Mouse (Mus musculus) kidney, adult 11 months (tissue): ENCODE data around the gene Srsf3.

Experiments
- DNase-seq: peaks from one replicate; pipeline ENCODE4 v3.0.0; 2022

Srsf3 gene

GRCm38 (mm10) chr17:29046863-29047262 lies 14.4 kb downstream of the Srsf3 start:
- DNase-seq: no peak

DNA sequence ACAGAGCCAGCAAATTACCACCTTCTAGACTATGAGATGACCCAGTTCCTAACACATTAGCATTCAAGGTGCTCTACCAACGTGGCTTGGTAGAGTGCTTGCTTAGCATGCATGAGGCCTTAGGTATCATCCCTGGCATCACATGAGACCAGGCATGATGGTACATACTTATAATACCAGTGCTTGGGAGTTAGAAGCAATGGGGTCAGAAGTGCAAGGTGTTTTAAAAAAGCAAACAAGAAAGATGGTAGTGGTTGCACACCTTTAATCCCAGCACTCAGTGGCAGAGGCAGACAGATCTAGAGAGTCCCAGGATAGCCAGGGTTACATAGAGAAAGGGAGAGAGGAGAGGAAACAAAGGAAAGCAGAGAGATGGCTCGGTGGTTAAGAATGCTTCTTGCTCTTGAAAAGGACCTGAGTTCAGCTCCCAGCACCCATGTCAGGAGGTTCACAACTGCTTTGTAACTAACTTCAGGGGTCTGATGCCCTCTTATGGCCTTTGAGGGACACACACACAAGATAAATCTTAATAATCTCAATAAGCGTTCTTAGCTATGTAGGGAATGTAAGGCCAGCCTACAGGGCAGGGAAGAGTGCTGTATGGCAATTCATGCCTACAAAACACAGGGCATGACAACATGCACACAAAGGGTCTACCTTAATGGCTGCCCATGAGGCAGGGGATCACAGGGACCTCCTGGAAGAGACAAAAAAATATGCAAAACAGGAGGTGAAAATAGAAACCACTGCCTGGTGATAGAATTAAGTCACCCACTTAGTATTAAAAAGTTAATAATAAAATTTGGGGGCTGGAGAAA lies 15.5 kb downstream of the Srsf3 start:
- DNase-seq: no peak

DNA sequence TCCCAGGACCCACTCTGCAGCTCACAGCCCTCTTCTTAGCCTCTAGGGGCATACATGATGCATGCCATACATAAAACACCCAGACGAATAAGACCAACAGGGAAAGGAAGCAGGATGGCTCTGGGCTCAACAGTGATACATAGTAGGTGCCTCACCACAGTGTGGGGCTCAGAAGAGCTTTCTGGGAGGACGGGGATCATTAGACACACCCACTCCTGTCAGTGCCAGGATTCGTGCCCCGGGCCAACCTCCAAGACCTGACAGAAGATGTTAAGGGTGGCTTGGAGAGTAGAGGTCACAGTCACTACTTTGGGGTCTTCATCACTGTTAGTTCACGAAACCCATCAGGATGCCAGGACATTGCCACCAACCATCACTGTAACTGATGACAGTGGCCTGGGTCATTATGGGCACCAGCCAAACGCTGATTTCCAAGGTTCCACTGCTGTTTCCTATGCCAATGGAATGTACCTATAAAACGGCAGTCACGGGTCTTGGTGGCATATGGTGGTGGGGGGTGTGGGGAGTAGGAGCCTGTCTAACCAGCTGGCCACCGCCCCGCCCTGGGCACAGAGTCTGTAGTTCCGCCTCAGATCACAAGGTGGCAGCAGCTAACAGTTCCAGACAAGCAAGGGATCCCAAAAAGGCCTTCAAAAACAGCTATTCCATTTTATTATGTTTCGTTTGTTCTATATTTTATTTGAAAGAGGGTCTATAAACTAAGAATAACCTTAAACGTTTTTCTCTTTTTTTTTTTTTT lies 16.5 kb downstream of the Srsf3 start:
- DNase-seq: peak; percentile 62

- DNase-seq: no peak
Observed at GRCm38 (mm10) chr17:29049508-29049889, 17.1 kb downstream of the Srsf3 start.

DNA sequence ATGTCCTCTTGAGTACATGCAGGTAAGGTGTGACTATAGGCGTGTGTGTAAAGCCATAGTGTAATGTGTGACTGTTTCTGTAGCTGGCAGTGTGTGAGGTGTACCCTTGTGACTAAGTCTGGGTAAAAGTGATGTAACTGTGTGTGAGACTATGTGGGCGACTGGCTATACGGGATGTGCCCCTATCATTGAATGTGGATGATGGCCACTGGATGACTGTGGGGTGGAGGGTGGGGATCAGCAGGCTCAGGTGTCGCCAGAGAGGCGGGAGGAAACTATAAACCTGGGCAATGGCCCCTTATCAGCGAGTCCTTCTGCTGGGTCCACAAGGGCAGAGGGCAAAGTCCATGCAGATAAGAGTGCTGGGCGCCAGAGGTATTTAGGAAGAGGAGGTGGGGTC lies 17.5 kb downstream of the Srsf3 start:
- no peak for DNase-seq

GRCm38 (mm10) chr17:29050791-29051190 lies 18.4 kb downstream of the Srsf3 start:
- DNase-seq: no peak

DNA sequence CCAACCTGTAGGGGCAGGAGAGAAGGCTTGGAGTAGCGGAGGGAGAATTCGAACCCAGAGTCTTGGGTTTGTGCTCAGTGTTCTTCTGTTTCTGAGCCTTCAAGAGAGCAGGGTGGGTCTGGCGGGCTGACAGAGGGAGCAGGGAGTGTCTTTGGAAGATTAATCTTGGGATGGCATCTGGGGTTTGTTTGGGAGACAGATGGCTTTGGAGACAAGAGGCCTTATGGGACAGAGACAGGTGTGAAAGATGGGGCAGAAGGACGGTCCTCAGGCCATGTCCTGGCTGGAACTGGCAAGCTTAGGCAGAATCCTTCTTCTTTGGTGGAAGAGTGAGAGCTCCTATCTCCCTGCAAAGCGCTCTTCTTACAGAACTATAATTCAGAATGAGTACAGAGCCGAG lies 20.6 kb downstream of the Srsf3 start:
- DNase-seq: no peak

DNA sequence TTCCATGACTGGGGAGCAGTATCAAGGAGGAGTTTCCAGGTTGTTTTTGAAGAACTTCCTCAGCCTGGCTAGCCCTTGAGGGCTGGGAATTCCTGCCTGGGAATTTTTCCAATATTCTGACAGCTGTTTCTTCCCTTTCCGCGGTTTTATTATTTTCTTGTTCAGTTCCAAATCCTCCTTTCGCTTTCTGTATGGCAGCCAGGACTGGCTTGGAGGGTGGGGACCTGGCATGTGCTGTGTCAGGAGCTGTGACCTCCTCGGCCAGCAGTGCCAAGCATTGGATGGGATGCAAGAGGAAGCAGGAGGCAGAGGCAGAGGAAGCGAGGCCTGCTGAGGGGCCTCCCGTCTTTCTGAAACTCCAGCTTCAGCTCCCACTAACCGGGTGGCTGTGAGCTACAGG lies 21.4 kb downstream of the Srsf3 start:
- peak; percentile 61 for DNase-seq

DNA sequence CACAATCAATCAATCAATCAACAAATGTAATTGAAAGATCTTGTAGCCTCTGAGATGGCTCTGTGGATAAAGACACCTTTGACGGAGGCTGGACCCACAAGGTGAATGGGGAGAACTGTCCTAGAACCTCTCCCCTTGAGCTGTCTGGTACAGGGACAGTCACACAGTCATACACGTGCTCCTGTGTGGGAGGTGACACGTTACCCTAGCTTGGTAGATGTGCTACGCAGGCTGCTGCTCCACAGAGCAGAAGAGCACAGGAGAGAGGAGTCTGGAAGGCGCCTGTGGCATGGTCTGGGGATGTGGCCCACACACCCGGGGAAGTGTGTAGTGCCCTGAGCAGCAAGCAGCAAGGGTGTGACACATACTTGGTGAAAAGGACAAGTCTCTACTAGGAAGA lies 22.0 kb downstream of the Srsf3 start:
- no peak for DNase-seq

DNA sequence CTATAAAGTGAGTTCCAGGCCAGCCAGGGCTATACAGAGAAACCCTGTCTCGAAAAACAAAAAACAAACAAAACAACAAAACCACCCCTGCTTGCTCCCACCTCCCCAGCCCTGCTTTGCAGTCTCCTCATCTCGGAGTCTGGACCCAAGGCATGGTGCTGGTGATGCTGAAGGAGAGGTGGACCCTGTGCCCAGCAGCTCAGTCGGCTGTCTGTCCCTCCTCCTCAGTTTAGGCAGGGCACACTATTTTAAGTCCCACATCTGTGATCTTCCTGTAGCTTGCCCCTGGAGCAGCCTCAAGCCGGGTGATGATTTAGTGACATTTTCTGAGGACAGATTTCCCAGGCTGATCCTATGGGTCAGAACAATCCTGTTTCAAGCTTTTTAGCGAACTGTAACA lies 23.2 kb downstream of the Srsf3 start:
- DNase-seq: no peak

DNA sequence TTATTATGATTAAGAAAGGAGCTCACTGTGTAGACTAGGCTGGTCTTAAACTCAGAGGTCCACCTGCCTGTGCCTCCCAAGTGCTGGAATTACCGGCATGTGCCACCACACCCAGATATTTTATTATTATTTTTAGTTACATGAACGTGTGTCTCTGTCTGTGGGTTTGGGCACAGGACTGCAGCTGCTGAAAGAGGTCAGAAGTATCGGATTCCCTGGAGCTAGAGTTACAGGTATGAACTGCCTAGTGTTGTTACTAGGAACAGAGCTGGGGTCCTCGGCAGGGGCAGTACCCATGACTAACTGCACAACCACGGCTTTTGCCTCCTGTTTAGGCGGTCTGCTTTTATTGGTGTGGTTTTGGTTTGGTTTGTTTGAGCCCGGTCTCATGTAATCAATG lies 23.8 kb downstream of the Srsf3 start:
- DNase-seq: no peak

- DNase-seq: no peak
Observed at GRCm38 (mm10) chr17:29056699-29057151, 24.3 kb downstream of the Srsf3 start.

- DNase-seq: no peak
Observed at GRCm38 (mm10) chr17:29057361-29057890, 25.0 kb downstream of the Srsf3 start.

- peak; percentile 48 for DNase-seq
Observed at GRCm38 (mm10) chr17:29057961-29058360, 25.5 kb downstream of the Srsf3 start.

- DNase-seq: no peak
Observed at GRCm38 (mm10) chr17:29058487-29058886, 26.1 kb downstream of the Srsf3 start.

GRCm38 (mm10) chr17:29059581-29059980 lies 27.2 kb downstream of the Srsf3 start:
- no peak for DNase-seq

DNA sequence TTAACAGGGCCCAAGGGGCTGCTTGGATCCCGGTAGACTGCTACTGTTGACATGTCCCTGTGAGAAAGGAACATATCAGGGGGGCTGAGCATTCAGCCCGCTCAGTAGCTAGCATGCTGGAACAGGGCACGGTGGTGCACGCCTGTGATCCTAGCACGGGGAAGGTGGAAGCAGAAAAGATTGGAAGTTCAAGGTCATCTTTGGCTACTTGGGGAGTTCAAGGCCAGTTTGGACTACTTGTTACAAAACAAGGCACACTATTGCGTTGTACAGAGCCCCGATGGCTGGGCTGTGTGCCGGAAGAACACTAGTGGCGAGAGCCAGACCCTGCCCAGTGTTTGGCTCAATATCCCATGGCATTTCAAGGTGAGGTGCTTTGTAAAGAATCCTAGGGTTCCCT lies 28.5 kb downstream of the Srsf3 start:
- DNase-seq: no peak

DNA sequence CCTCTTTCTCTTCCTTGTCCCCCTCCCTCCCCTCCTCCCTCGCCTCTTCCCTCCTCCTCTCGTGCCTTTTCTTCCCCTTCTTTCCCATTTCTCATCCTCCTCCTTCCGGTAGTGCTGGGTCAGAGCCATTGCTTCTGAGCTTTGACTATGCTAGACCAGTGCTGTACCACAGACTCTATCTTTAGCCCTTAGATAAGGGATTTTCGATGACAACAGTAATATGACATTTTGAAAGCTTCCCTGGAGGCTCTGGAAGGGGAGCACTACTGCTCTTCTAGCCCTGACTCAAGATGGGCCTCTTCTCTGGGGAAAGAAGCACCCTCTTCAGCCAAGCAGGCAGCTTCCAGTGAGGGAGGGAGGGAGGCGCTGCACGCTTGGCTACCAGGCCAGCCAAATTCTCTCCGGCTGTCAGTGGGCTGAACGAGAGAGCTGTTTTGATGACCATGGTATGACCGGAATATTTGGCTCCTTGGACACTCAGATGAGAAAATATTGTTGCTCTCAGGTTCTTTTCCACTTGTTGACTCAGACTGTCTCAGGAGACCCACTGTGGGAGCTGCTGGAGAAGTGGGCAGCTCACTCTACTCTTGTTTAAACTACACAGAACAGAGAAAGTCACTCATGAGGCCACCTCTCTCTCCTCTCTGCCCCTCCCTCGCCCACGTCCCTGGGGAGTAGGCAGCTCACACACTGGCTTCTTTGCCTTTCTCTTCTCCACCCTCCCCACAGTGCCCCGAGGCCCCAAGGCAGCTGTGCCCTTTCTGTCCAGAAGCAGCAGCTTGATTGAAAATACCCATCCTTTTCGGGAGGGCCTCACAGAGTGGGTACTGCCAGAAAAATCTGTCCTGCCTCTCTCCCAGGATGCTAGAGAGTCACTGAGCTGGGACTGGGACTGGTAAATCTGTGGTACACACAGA lies 29.9 kb downstream of the Srsf3 start:
- DNase-seq: no peak

DNA sequence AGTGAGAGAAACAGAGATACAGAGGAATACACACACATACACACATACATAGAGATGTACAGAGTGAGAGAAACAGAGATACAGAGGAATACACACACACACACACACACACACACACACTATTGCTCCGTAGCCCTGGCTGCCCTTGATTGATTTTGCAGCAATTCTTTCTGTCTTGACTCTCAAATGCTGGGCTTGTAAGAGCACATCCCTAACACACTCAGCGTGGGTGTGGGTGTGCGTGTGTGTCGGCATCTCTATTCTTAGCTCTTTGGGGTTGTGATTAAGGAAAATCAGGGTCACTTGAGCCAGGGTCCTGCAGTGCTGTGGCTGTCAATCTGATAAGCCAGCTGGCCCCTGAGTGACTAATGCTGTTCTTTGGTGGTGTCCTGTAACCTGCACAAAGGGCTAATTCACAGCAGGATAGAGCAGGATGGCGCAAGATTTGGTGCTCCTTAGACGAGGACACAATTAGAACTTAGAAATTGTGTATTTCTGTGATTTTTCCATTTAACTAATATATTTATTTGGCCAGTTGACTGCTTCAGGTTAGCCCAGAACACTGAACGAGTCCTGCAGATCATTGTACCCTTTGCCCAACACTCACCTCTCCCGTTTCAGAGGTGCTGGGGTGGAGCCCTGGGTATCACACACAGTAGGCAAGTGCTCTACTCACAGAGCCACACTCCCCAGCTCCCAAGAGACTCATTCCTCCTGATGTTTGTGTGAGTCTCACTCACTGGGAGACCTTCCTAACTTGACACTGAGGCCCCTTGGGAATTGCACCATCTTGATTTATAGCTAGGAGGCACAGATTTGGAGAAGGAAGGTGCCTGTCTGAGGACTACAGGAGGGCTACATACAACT lies 30.9 kb downstream of the Srsf3 start:
- DNase-seq: no peak

GRCm38 (mm10) chr17:29063988-29064285 lies 31.5 kb downstream of the Srsf3 start:
- DNase-seq: no peak

- DNase-seq: no peak
Observed at GRCm38 (mm10) chr17:29065245-29065940, 33.0 kb downstream of the Srsf3 start.
